Mouse (Mus musculus): ENCODE results near the gene Wdr78. TPM values are rescaled to one million over a fixed set of nuclear protein-coding genes. Genes with fewer than 3 reads are reported as not detected.

The Wdr78 gene
- total and polyA plus RNA-seq, 2 experiments from 2014 or later = 2.8 to 5.1 TPM

GRCm38 (mm10) chr4:103070631-103071030 lies 43.7 kb downstream of the Wdr78 start:
- Histone ChIP-seq H3K4me1 (ENCODE audit: insufficient read depth, low read length) (0 out of 2 replicates have a peak, but pooled peaks cover 2% of the 10 kb centered on the region), H3K4me2 (ENCODE audit: low read depth, low read length, poor library complexity, severe bottlenecking) (no peak overlapping the region), H3K4me3 (ENCODE audit: low read depth, low read length) (no peak overlapping the region), H3K27me3 (ENCODE audit: insufficient read depth, low read length) (no peaks in the 10 kb centered on the region), H3K36me3 (ENCODE audit: insufficient read depth, low read length) (no peaks in the 10 kb centered on the region), H3K27ac (ENCODE audit: low read depth, low read length) (no peak overlapping the region), H3K9ac (replicated peaks; ENCODE audit: low read length, poor library complexity, severe bottlenecking) (no peak overlapping the region), H3K9me3 (ENCODE audit: low read length) (no peaks in the 10 kb centered on the region)
- no peak for ATAC-seq (ENCODE audit: low FRiP score)
- 64% methylated on average over 3 of the region's 3 CpGs for WGBS
- TF ChIP-seq CTCF (IDR thresholded peaks at IDR 0.05) = no peak
- no peak for DNase-seq (ENCODE audit: low spot score)

DNA sequence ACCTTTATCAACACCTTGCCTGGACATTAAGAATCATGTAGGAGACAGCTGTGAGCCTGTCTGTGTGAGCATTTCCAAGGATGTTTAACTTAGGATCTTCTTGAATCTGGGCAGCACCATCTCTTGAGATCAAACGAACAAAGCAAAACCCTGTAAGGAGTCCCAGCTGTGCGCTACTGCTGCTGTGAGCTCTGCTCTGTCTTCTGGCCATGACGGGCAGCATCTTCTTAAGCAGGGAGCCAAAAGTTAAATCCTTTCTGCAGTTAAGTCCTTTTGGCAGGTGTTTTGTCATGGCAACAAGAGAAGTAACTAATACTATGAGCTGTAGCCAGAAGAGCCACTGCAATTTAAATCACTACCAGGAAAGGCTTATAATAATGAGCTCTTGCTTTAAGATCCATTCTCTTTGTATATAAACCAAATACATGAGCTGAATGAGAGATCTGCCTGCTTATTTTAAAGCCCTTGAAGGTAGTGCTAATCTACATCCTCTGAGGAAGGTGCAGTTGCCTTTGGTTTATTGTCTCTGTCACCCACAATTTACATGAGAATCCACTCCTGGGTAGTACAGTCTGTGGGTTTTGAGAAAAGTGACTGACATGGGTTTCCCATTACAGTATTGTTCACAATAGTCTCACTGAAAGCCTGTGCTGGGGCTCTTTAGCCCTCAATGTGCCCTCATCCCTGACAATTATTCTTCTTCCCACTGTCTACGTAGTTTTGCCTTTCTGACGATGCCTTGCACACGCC lies 46.3 kb downstream of the Wdr78 start:
- Histone ChIP-seq H3K4me2 (ENCODE audit: low read depth, low read length, poor library complexity, severe bottlenecking) (no peak overlapping the region), H3K9me3 (ENCODE audit: low read length) (no peaks in the 10 kb centered on the region), H3K27ac (ENCODE audit: low read depth, low read length) (peak overlapping the region; percentile 26; the same call in 1 of the 2 replicates), H3K36me3 (ENCODE audit: insufficient read depth, low read length) (no peaks in the 10 kb centered on the region), H3K4me3 (ENCODE audit: low read depth, low read length) (no peak overlapping the region), H3K4me1 (ENCODE audit: insufficient read depth, low read length) (0 out of 2 replicates have a peak, but pooled peaks cover 2% of the 10 kb centered on the region), H3K27me3 (ENCODE audit: insufficient read depth, low read length) (no peaks in the 10 kb centered on the region), H3K9ac (replicated peaks; ENCODE audit: low read length, poor library complexity, severe bottlenecking) (no peak overlapping the region)
- 35% methylated on average over 6 of the region's 6 CpGs for WGBS
- ATAC-seq (ENCODE audit: low FRiP score) (peak; percentile 58), DNase-seq (ENCODE audit: low spot score) (no peak)
- TF ChIP-seq CTCF (IDR thresholded peaks at IDR 0.05) = no peak

- no peak for DNase-seq (ENCODE audit: low spot score)
- 0 out of 2 replicates have a peak, but pooled peaks cover 2% of the 10 kb centered on the region for H3K4me1 ChIP-seq (ENCODE audit: insufficient read depth, low read length)
- H3K27ac ChIP-seq (ENCODE audit: low read depth, low read length) = no peak overlapping the region
- H3K9ac ChIP-seq (replicated peaks; ENCODE audit: low read length, poor library complexity, severe bottlenecking) = no peak overlapping the region
- H3K36me3 ChIP-seq (ENCODE audit: insufficient read depth, low read length) = no peaks in the 10 kb centered on the region
- TF ChIP-seq CTCF (IDR thresholded peaks at IDR 0.05) = no peak
- no peak overlapping the region for H3K4me2 ChIP-seq (ENCODE audit: low read depth, low read length, poor library complexity, severe bottlenecking)
- WGBS = 84% methylated on average over 5 of the region's 5 CpGs
- H3K4me3 ChIP-seq (ENCODE audit: low read depth, low read length) = no peak overlapping the region
- H3K9me3 ChIP-seq (ENCODE audit: low read length) = no peaks in the 10 kb centered on the region
- no peak for ATAC-seq (ENCODE audit: low FRiP score)
- H3K27me3 ChIP-seq (ENCODE audit: insufficient read depth, low read length) = no peaks in the 10 kb centered on the region
Observed at GRCm38 (mm10) chr4:103064976-103065375, 49.4 kb downstream of the Wdr78 start.

GRCm38 (mm10) chr4:103064421-103064820 lies 49.9 kb downstream of the Wdr78 start:
- DNase-seq (ENCODE audit: low spot score) (no peak), ATAC-seq (ENCODE audit: low FRiP score) (no peak)
- H3K4me1 ChIP-seq (ENCODE audit: insufficient read depth, low read length) = 0 out of 2 replicates have a peak, but pooled peaks cover 2% of the 10 kb centered on the region
- 87% methylated on average over 2 of the region's 2 CpGs for WGBS
- no peak for TF ChIP-seq CTCF (IDR thresholded peaks at IDR 0.05)
- no peaks in the 10 kb centered on the region for H3K9me3 ChIP-seq (ENCODE audit: low read length)
- H3K9ac ChIP-seq (replicated peaks; ENCODE audit: low read length, poor library complexity, severe bottlenecking) = no peak overlapping the region
- H3K4me3 ChIP-seq (ENCODE audit: low read depth, low read length) = no peak overlapping the region
- H3K27me3 ChIP-seq (ENCODE audit: insufficient read depth, low read length) = no peaks in the 10 kb centered on the region
- no peak overlapping the region for H3K4me2 ChIP-seq (ENCODE audit: low read depth, low read length, poor library complexity, severe bottlenecking)
- H3K36me3 ChIP-seq (ENCODE audit: insufficient read depth, low read length) = no peaks in the 10 kb centered on the region
- H3K27ac ChIP-seq (ENCODE audit: low read depth, low read length) = no peak overlapping the region

DNA sequence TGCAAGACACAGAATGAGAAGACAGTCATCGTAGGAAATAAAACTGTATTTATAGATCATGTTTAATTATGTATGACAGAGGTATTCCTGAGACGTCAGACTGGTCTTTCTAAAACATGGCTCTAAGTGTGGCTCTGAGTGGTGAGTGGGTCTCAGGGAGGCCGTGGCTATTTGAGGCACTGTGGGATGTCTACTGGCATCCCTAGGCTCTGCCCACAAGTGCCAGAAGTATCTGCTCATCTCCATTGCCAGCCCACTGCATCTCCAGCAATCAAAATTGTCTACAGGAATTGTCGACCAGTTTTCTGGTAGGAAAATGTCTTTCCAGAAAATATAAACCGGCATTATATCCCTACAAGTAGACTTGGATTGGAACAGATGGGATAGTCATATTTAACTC lies 57.4 kb downstream of the Wdr78 start:
- no peaks in the 10 kb centered on the region for H3K27me3 ChIP-seq (ENCODE audit: insufficient read depth, low read length)
- no peak overlapping the region for H3K4me2 ChIP-seq (ENCODE audit: low read depth, low read length, poor library complexity, severe bottlenecking)
- no peaks in the 10 kb centered on the region for H3K36me3 ChIP-seq (ENCODE audit: insufficient read depth, low read length)
- no peak for TF ChIP-seq CTCF (IDR thresholded peaks at IDR 0.05)
- no peaks in the 10 kb centered on the region for H3K9me3 ChIP-seq (ENCODE audit: low read length)
- ATAC-seq (ENCODE audit: low FRiP score) = no peak
- H3K4me3 ChIP-seq (ENCODE audit: low read depth, low read length) = no peak overlapping the region
- WGBS = 93% methylated on average over 5 of the region's 5 CpGs
- no peak overlapping the region for H3K27ac ChIP-seq (ENCODE audit: low read depth, low read length)
- DNase-seq (ENCODE audit: low spot score) = no peak
- no peak overlapping the region for H3K9ac ChIP-seq (replicated peaks; ENCODE audit: low read length, poor library complexity, severe bottlenecking)
- no peaks in the 10 kb centered on the region for H3K4me1 ChIP-seq (ENCODE audit: insufficient read depth, low read length)

DNA sequence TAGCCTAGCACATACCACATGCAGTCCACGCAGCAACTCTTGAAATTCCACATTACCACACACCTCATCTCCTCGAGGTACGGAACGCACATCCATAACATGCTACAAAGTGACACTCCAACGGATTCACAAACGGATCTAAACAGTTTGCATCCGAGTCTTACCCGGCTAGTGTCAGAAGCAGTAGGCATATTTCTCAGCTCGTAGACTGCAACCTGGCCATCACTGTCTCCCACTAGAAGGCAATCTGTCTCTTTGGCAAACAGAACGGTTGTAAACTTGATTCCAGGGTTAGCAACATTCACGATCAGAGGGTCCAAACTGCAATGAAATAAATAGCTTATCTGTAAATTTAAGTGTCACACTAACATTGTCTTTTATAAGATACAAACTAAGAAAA lies 66.3 kb downstream of the Wdr78 start:
- Histone ChIP-seq H3K27ac (ENCODE audit: low read depth, low read length) (no peak overlapping the region), H3K36me3 (ENCODE audit: insufficient read depth, low read length) (no peaks in the 10 kb centered on the region), H3K4me1 (ENCODE audit: insufficient read depth, low read length) (no peaks in the 10 kb centered on the region), H3K4me2 (ENCODE audit: low read depth, low read length, poor library complexity, severe bottlenecking) (no peak overlapping the region), H3K4me3 (ENCODE audit: low read depth, low read length) (no peak overlapping the region), H3K9ac (replicated peaks; ENCODE audit: low read length, poor library complexity, severe bottlenecking) (no peak overlapping the region), H3K9me3 (ENCODE audit: low read length) (0 out of 2 replicates have a peak, but pooled peaks cover 3% of the 10 kb centered on the region), H3K27me3 (ENCODE audit: insufficient read depth, low read length) (no peaks in the 10 kb centered on the region)
- ATAC-seq (ENCODE audit: low FRiP score) (no peak), DNase-seq (ENCODE audit: low spot score) (no peak)
- WGBS = 93% methylated on average over 11 of the region's 11 CpGs
- no peak for TF ChIP-seq CTCF (IDR thresholded peaks at IDR 0.05)
